Mouse (Mus musculus) urinary bladder, postnatal 10 days (tissue): ENCODE measurements around the gene D7Ertd443e.

Source experiments
- DNase-seq: peaks from one replicate; pipeline ENCODE4 v3.0.0; 2022; ENCODE audit warnings: low spot score

Gene D7Ertd443e

DNA sequence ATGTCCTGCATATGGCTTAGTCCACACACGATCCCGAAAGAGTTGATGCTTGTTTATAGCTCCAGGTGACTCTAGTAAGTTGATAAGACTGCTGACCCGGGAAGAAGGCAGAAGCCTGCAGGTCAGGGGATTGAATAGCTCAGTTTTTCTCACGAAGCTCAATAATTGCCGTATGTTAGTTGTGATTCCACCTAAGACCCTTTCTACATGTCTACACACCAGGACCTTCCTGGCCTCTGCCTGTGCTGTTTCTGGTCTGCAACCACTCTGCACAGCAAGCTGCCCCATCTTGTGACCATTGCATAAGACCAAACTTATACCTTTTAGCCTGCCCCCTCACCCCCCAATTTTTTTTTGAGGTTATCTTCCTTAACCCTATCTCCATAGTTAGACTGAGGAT is 96.3 kb downstream of the D7Ertd443e start:
- no peak for DNase-seq

DNA sequence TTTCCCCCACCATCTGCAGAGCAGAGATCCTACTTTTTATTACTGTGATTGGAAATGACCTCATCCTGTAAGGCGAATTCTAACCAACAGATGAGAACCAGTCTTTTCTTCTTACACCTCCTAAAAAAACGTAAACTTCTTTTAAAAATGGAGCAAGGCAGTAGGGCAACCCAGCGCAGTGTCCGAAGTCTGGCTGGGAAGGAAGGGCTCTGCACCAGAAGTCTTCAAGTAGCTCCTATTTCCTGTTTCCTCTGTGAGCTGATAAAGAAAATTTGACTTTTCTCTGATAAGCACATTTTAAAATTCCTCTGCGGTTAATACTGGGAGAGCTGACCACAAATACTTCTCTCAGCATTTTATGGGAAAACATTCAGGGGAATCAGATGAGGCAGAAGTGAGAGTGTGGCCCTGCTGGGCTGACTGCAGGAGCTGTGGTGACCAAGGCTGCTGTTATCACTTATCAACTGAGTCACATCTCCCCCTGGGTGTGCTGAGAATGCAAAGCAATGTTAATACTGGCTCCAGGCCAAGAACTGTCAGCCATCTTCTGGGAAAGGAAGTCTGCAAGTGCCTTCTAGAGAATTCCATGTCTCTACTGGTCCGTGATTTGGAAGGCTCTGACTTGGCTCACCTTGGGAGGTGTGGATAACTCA is 97.8 kb downstream of the D7Ertd443e start:
- no peak for DNase-seq

DNA sequence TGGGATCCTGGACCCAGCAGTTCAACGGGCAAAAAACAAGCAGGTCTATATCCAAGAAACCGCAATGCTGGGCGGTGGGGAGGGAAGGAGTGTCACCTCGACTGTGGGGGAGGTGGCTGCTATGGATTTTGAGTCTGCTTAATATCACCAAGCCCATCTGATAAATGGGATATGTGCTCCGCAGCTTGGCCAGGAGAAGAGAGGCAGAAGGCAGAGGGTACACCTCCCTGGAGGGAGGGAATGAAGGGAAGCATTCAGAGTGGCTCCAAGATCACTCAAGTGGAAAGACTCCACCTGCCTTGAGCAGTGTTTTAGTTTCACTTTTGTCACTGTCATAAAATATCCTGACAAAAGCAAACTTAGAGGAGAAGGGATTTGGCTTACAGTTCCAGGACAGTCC is 112.5 kb downstream of the D7Ertd443e start:
- DNase-seq: no peak

DNA sequence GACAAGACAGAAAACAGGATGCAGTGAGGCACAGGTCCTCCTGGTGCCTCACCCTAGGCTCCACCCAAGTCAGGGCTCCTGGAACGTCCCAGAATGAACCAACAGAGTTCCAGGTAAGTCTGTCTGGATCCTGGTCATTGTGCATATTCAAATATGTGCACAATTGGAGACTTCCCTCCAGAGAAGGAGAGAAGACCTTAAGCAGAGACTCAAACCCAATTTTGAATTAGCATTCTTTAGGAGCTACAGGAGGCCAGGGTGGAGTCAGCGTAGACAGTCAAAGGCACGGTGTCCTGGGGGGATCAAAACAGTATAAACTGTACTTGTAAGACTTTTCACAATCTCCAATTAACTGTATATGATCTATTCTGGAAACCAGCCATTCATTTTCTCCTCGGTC is 113.0 kb downstream of the D7Ertd443e start:
- DNase-seq: no peak

DNA sequence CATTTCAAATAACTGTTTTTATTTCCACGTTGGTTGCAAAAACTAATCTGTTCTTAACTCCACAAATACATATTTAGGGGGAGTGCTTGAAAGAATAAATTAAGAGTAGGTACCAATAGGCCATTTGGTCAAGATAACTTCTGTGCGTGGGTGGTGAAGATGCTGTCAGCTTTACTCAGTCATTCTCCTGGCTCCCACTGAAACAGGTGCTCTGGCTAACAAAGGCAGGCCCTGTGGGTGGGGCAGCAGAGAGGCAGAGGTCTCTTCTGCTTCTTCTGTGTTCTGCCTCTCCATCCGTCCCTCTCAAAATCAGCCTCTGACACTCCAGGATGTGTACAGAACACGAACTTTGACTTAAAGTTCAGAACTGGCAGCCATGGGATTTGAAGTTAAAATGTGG is 119.7 kb downstream of the D7Ertd443e start:
- no peak for DNase-seq

DNA sequence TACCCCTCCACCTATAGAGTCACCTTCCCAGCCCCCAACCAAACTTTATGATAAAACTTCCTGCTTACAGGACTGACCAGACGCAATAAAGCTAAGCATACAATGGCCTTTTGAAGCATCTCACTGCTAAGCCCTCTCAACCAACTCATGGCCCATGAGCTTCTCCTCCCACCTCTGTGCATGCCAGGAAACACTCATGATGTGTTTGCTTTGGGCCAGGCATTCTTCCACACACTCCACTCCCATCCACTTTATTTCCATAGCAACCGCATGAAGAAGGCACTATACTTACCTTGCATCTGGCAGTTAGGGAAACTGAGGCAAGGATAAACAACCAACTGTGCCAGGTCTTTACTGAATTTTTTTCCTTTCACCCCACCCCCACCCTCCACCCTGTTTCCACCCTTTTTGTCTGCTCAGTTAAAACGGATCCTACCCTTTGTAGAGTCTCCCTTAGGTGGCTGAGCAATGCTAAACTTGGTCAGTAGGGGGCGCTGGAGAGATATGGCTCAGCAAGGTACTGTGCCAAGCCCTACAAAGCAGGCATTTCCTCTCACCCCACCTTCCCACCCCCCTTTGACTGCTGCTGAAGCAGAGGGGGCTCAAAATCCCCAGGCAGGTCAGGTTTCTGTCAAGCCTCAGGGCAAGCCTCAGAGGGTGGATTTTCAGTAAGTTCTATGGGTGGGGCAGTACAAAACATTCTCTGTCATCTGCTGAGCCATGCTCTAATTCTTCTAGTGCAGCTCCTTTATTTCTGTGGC is 122.1 kb downstream of the D7Ertd443e start:
- DNase-seq: peak; percentile 27

DNA sequence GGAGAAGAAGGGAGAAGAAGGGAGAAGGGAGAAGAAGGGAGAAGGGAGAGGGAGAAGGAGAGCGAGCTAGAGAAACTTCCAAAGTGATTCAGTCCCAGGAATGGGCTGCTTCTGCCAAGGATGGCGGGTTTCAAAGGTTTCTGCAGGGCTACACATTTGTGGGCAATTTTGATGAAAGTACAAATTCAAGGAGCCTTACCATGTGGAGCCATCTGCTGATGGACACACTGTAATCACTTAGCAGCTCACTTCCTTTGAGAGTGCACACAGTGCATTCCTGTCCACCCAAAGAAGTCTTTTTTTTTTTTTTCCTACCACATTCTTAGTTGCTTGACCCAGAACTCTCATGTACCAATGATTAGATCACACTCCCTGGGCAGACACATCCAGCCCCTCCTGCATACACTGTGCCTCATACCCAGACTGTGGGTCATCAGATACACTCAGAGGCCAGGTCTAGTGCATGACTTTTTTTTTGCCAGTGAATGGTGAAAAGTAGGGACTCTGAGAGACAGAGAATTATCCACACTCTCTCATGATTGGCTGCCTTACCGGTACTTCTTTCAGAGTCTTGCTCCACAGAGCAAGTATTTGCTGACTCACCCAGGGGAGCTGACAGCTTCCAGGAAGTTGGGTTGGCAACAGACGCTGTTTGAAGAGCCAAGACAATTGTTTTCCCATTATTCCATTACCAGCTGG is 124.3 kb downstream of the D7Ertd443e start:
- DNase-seq: no peak

DNA sequence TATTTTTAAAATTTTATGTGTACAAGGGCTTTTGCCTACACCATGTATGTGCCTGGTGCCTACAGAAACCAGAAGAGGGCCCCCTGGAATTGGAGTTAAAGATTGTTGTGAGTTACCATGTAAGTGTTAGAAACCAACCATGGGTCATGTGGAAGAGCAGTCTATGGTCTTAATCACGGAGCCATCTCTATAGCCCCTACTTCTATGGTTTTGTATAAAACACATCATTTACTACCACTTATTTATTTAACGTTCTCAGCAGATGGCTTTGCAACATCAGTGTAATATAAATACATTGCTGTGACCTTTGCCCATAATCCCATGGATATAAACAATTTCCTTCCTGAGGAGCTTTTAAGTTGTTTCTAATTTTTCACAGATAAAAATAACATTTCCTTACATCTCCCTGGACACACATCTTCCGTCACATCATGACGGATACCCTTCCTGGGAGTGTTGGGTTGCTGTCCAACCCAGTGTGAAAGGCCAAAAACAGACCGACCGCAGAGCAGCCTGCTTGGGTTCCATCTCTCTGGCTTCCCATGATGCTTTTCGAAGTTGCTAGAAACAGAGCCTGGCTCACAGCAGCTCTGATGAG is 135.1 kb downstream of the D7Ertd443e start:
- no peak for DNase-seq

DNA sequence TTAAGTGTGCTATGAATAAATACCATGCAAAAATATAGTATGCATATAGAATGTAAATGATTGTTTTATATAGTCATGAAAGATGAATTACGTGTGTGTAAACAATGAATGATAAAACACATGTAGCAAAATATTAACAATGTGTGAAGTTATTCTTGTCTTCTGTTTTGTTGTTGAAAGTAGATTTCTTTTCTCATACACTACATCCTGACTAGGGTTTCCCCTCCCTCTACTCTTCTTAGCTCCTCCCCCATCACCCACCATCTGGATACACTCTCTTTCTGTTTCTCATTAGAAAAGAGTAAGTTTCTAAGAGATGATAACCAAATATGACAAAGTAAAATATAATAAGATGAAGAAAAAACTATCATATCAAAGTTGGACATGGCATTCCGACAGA is 137.4 kb downstream of the D7Ertd443e start:
- no peak for DNase-seq

DNA sequence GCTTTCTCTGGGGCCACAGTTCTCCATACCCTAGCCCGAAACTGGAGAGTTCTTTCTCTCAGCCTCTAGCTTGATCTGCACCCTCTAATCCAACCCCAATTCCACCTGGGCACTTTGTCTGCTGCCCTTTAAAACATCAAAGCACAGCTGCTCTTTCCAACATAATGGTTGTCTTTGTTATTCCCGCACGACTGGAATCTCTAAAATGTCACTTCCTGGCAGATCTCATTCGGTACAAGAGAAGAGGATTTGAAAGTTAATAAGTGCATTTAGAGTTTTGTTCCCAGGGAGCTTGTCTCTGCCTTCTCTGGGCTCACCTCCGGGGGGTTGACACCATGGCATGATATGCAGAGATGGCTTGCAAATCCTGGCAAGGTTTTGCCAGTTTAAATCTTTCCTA is 138.8 kb downstream of the D7Ertd443e start:
- DNase-seq: no peak

DNA sequence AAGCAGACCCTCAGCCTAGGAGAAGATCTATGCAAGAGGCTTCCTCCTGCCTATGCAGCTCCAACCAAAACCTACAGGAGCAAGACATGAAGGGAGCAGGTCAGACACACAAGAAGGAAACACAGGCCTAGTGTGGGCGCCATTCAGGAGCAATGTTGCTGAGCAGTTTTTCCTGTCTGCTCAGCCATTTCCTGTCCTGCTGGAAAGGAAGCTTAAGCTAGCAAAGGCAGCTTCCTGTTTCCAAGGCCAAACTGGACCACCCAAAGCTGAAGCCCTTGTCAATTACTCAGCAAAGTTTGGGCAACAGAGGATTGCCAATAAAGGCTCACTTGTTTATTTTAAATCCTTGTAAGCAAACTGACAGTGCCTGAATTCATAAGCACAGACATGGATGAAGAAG is 142.7 kb downstream of the D7Ertd443e start:
- no peak for DNase-seq

DNA sequence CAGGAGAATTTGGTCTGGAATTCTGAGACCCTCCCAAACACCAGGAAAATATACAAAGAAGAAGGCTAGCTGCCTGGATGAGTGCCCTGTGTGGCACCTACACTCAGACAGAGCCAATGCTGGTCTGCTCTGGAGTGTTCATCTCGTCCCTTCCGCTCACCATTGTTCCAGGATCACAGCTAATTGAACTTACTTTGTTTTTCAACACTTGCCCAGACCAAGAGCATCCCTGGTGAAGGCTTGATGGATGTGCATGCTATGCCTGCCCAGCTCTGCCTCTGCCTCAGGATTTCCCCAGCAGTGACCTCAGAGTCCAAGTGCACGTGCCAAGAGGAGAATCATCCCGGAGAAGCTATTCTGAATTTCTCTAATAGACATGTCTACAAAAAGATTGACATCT is 144.2 kb downstream of the D7Ertd443e start:
- DNase-seq: no peak

DNA sequence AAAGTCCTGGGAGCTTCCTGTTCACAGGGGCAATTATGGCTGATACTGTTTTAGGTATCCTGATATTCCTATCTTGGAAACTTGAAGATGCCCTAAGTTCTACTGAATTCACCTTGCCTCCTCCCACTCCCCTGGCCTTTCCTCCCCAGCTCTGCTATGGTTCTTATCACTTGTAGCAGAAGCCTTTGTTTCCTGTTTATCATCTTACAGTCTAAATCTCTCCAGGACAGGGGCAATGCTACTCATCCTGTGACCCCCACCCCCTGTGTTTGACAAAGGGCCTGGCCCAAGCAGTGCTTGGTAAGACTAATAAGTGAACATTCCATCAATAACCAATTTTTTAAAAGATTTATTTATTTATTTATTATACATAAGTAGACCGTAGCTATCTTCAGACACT is 144.9 kb downstream of the D7Ertd443e start:
- no peak for DNase-seq

DNA sequence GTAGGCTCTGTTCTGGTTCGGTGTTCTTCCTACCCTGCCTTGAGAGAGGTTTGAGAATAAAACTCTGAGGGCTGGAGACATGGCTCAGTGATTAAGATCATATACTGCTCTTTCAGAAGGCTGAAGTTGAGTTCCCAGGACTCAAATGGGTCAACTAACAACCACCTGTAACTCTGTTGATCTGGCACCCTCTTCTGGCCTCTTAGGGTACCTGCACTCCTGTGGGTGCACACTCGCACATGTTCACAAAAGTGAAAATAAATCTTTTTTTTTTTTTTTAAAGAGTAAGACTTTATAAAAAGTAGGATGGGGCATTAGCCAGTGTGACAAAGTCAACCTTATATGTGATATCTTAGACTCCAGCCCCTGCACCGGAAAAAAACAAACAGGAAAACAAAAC is 146.6 kb downstream of the D7Ertd443e start:
- DNase-seq: no peak

DNA sequence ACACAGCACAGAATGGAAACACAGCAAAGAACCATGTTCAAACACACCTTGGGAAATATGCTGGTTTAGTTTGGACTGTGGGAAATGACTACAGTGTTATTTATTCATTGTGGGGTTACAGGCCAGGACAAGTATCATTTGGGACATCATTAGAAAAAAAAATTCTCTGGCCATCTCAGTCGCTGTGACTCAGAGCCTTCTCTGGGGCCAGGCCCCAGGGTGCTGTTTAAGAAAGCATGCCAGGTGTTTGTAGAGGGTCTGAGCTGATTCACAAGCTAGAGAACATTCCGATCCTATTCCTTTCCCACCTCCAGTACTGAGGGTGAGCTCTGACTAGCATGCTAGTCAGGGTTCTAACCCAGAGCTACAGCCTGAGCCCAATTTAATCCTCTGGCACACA is 148.1 kb downstream of the D7Ertd443e start:
- DNase-seq: no peak

DNA sequence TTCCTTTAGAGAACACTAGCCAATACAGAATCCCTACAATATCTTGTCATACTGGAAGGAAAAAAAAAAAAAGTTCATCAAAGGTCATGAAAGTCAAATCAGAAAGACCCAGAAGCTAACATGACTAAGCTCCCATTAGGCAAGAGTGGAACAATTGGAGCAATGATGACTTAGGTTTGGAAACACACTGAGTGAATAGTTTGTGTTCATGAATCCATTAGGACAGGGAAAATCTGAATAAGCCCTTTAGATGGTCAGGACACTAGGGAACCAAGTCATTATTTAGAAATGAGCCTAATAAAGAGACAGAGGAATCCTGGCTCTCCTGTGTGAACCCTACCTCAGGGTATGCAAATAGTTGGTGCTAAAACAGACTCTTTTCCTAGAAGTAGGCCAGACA is 148.7 kb downstream of the D7Ertd443e start:
- DNase-seq: no peak

DNA sequence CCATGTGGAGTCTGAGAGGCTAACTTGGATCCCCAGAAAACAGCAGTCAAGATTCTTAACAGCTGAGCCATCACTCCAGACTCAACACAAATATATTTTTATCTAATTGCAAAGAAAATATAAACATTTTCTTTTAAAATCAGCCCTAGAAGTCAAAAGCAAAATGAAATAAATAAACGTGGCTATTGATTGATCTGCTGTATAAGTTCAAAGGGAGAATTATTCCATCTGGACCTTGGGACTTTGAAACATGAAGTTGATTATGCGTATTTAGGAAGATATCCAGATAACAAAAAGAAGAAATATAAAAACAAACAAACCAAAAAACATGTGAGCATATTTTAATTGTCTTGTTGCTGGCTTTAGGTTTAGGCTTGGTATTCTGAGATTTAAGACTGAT is 149.9 kb downstream of the D7Ertd443e start:
- no peak for DNase-seq

DNA sequence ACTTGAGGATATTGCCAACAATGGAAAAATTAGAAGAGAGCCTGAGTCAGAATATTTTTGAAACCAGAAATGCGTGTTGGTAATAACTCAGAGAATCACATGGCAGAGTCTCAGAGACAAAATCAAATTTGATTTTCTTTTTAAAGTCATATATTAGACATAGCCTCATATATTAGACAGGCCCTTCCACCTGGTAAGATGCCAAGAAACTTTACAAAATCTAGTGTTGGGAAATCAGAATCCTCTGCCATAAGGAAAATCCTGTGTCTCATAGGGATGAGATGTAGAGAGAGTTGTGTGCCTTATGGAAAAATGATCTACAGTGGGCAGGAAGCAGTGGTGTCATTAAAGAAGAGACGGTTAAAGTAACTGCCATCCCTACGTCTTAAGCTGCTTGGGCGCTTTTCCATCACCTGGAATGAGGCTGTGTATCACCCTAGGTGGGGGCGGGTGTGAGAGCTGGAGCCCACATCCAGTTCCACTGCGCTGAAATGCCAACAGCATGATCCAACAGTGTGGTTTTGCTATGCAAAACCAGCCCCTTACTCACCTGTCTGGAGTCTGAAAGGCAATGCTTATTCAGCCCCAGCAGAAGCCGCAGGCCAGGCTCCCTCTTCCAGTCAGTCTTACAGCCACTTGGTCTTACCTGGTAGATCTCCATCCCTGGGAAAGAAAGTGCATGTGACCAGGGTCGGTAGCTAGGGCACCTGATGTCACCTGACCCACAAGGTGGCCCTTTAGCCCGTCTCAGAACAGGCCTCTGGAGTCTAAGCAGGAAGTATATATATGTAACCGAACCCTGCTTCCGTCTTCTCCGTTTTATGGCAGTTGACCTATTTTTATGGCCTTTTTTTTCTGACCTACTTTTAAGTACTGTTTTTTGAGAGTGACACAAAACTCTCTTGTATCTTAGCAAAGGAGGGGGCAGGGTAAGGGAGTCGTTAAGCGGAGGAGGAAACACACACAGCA is 153.8 kb downstream of the D7Ertd443e start, which contains the start of gene Adam12:
TSS of gene Adam12 (minus strand) at position 769 of the 969 bp plus-strand sequence.
- no peak for DNase-seq

DNA sequence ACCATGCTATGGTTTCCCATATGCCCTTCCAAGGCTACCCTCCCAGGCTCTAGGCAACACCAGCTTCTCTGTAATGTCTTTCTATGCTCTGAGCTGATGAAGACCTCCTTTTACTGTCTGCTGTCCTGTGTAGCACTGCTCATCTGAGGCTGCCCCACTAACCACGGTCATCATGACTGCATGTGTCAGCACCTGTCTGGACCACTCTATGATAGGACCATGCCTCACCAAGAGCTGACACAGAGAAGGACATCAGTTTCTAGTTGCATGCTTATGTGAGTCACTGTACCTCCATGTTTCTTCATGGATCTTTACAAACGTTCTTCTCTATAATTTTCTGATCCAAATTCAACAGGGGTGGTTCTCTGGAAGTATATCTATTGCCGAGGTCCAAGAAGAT is 154.8 kb downstream of the D7Ertd443e start:
- DNase-seq: no peak

DNA sequence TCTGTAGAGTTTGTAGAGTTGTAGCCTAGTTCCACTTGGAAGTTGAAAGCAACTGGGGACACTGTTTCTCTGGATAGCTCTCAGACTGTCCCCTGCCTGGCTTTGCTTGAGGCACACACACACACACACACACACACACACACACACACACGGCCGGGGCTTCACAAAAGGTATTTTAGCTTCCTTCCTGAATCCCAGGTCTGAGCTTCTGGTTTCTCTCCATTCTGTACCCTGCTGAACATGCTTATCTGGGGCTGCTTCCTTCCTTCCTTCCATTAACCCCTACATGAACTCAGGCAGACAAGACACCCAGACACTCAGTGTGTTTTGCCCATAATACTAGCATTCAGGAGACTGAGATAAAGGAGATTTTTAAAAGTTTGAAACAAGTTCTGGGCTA is 155.6 kb downstream of the D7Ertd443e start:
- DNase-seq: no peak

DNA sequence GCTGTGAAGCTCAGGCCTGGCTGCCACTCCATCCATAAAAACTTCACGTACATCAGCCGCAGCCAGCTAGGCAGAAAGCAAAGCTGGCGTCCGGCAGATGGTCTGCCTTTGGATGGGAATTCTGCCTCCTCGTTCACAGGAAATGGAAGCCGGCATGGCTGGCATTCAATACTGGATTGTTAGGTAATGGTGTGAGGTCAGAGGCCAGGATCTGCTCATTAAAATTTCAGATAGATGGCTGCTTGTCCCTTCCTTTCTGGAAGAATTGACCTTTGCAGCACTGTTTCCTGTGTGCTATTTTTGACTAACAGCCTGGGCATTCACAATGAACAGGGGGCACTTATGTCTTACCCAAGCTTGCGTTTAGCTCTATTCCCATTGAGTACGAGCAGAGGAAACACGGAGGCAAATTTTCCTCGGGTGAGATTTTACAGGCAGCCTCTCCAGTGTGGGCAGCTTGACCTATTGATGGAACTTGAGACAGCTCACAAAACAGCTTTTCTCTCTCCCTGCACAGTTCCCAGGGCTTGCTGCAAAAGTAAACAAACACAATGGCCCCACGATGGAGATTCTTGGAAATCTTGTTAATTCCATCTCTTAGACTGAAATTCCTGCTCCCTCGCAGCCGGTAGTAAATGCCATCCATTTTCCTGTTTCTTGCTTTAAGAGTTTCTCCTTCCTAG is 157.5 kb downstream of the D7Ertd443e start:
- no peak for DNase-seq
